Mouse (Mus musculus): ENCODE measurements at regions not wholly inside any gene's neighbourhood (a gene's known extent, or its start where the extent isn't known, plus 50 kb on each side); places are given as distances from the start of the nearest gene placed in this dataset.

GRCm38 (mm10) chr9:30313360-30313759 lies 113.5 kb upstream of the Snx19 start:
- TF ChIP-seq CTCF (conservative IDR thresholded peaks at IDR 0.05; ENCODE audit: insufficient read depth, insufficient read length, low read depth, low read length): no peak
- no peak for TF ChIP-seq POLR2A (IDR thresholded peaks at IDR 0.05; ENCODE audit: low read depth, low read length)

All from kidney, adult 2 months (tissue).